Mouse (Mus musculus) embryonic fibroblast, embryonic 13.5 days (primary cell): ENCODE results near the gene Sun5.

Experiments used
- CTCF ChIP-seq: IDR thresholded peaks from 2 replicates; pipeline ENCODE4 v1.5.1; 2011; ENCODE audit warnings: mild to moderate bottlenecking, control low read depth, low read length, moderate library complexity, borderline replicate concordance; ENCODE audit not compliant: insufficient read depth
- POLR2A ChIP-seq: IDR thresholded peaks from 2 replicates; pipeline ENCODE4 v1.6.1; 2011; ENCODE audit warnings: low read depth, mild to moderate bottlenecking, control low read depth, low read length, moderate library complexity

- TF ChIP-seq CTCF, result no peak
- no peak for TF ChIP-seq POLR2A
Observed at GRCm38 (mm10) chr2:153848389-153848788, 22.5 kb downstream of the Sun5 start.
